Mouse (Mus musculus) hindbrain, embryonic 16.5 days (tissue): Measurements from ENCODE around the gene Asap3. TPM values are rescaled to one million over a fixed set of nuclear protein-coding genes. Genes with fewer than 3 reads are reported as not detected.

ENCODE experiments used
- ATAC-seq: fragments of 200-750 bp; cut with Nextera tagmentation; 2 replicates; pipeline ENCODE4 v1.8.0; 2017; ENCODE audit warnings: moderate TSS enrichment, moderate library complexity
- H3K27ac ChIP-seq: fragments of 300-500 bp; sonication (generic); 2 replicates; pipeline ENCODE4 v1.5.1; 2014; ENCODE audit warnings: low read depth, mild to moderate bottlenecking, control low read depth, low read length, moderate library complexity
- H3K27me3 ChIP-seq: fragments of 300-500 bp; sonication (generic); replicated peaks from 2 replicates; pipeline ENCODE4 v1.6.1; 2014; ENCODE audit warnings: low read length; ENCODE audit not compliant: control insufficient read depth, insufficient read depth
- H3K36me3 ChIP-seq: fragments of 300-500 bp; sonication (generic); 2 replicates; pipeline ENCODE4 v1.6.1; 2014; ENCODE audit warnings: mild to moderate bottlenecking, low read length, moderate library complexity, mixed read lengths; ENCODE audit not compliant: control insufficient read depth, insufficient read depth
- H3K4me1 ChIP-seq: fragments of 300-500 bp; sonication (generic); 2 replicates; pipeline ENCODE4 v1.6.1; 2014; ENCODE audit warnings: low read depth, low read length; ENCODE audit not compliant: control insufficient read depth, insufficient read depth
- H3K4me2 ChIP-seq: fragments of 300-500 bp; sonication (generic); 2 replicates; pipeline ENCODE4 v1.6.1; 2014; ENCODE audit warnings: mild to moderate bottlenecking, low read length, control low read depth, moderate library complexity
- H3K4me3 ChIP-seq: fragments of 300-500 bp; sonication (generic); 2 replicates; pipeline ENCODE4 v1.5.1; 2014; ENCODE audit warnings: mild to moderate bottlenecking, low read length, control low read depth, moderate library complexity
- H3K9ac ChIP-seq: fragments of 300-500 bp; sonication (generic); 2 replicates; pipeline ENCODE4 v1.6.1; 2014; ENCODE audit warnings: low read depth, mild to moderate bottlenecking, control low read depth, low read length, moderate library complexity
- H3K9me3 ChIP-seq: fragments of 300-500 bp; sonication (generic); 2 replicates; pipeline ENCODE4 v1.6.1; 2014; ENCODE audit warnings: mild to moderate bottlenecking, low read length, moderate library complexity; ENCODE audit not compliant: control insufficient read depth
- WGBS: fragments of 180-500 bp; shearing (Covaris S2); extraction: QIAGEN DNeasy Blood & Tissue Kit; methylation state at CpG from one replicate; pipeline ENCODE4 v1.1.7; 2014; 5-methylcytosine and 5-hydroxymethylcytosine counted together
- polyA plus RNA-seq: library from polyadenylated mRNA; unstranded; fragments of >200 nt; fragmentation: Nextera tagmentation; extraction: Ambion mirVana; gene quantifications from 2 replicates; pipeline ENCODE4 v1.2.1, GENCODE M21; 2015

Asap3 gene
- polyA plus RNA-seq, 1 experiment from 2014 or later, result 6.2 TPM

DNA sequence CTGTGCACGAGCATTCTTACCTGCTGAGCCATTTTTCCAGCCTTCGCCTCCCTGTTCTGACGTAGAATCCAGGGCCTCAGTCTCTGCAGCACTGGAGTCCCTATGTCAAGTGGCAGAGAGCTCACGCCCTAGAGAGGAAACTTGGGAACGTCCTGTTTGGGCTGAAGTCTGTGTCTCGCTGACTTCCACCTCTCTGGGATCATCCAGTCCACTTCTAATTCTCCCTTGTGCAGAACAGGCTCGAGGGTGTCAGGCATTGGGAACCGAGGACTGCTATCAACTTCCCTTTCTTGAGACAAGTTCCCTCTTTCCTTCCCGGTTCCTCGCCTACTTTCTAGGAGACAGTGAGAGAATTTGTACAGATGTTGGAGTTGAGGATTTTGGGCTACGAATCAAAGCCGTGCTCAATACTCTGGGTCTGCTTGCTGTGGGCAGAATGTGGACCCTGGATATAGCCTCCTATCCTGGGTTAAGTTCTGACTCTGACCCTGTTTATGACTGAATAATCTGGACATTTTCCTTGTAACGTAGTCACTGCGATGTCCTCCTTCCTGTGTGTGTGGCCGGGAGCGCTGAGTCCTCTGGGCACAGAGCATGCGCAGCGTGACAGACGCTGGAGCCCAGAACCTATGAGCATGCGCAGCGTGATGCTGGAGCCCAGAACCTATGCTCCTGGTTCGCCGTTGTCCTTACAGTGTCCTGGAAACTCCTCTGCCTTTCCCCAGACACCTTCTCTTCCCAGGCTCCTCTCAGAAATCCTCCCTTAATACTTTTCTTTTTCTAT lies 18.7 kb downstream of the Asap3 start:
- Histone ChIP-seq H3K9ac (no peak overlapping the region), H3K36me3 (no peaks in the 10 kb centered on the region), H3K27me3 (no peaks in the 10 kb centered on the region), H3K4me1 (peaks cover 15% of the 10 kb centered on the region), H3K4me3 (no peak overlapping the region), H3K4me2 (no peak overlapping the region), H3K27ac (peak overlapping the region; percentile 64), H3K9me3 (no peaks in the 10 kb centered on the region)
- 79% methylated on average over 23 of the region's 23 CpGs for WGBS
- ATAC-seq, result no peak

DNA sequence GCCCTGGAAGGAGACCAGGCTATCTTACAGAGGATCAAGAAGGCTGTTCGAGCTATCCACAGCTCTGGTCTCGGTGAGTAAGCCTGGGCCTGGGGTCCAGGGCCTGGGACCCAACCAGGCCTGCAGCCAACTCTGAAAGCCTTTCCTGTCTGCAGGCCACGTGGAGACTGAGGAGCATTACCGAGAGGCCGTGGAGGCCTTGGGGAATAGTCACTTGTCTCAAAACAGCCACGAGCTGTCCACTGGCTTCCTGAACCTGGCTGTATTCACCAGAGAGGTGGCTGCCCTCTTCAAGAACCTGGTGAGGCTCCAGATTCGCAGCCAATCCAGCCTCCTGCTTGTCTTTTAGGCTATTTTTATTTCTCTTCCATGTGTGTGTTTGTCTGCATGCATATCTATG lies 21.2 kb downstream of the Asap3 start:
- no peak for ATAC-seq
- Histone ChIP-seq H3K36me3 (no peaks in the 10 kb centered on the region), H3K4me1 (peaks cover 15% of the 10 kb centered on the region), H3K27me3 (no peaks in the 10 kb centered on the region), H3K9ac (no peak overlapping the region), H3K9me3 (no peaks in the 10 kb centered on the region), H3K27ac (no peak overlapping the region), H3K4me2 (no peak overlapping the region), H3K4me3 (no peak overlapping the region)
- WGBS, result 78% methylated on average over 7 of the region's 7 CpGs

DNA sequence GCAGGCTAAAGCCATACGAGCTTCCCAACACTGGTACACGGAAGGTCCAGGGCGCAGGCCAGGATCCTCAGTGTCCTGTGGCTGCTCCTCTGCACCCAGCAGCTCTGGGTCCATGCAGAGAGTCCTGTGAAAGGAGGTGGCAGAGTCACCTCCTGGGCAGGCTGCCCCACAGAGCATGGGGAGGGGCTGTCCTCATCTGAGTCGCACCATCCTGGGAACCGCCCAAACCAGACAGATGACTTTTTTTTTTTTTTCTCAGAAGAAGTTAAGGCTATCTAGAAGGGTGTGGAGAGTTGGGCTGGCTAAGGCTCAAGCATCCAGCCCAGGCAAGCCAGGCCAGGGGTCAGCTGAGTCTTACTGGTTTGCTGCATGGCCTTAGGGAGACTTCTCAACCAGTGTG lies 22.5 kb downstream of the Asap3 start:
- Histone ChIP-seq H3K9me3 (no peaks in the 10 kb centered on the region), H3K9ac (no peak overlapping the region), H3K27me3 (no peaks in the 10 kb centered on the region), H3K4me1 (peaks cover 11% of the 10 kb centered on the region), H3K4me3 (no peak overlapping the region), H3K4me2 (no peak overlapping the region), H3K27ac (no peak overlapping the region), H3K36me3 (no peaks in the 10 kb centered on the region)
- no peak for ATAC-seq
- 81% methylated on average over 5 of the region's 5 CpGs for WGBS

DNA sequence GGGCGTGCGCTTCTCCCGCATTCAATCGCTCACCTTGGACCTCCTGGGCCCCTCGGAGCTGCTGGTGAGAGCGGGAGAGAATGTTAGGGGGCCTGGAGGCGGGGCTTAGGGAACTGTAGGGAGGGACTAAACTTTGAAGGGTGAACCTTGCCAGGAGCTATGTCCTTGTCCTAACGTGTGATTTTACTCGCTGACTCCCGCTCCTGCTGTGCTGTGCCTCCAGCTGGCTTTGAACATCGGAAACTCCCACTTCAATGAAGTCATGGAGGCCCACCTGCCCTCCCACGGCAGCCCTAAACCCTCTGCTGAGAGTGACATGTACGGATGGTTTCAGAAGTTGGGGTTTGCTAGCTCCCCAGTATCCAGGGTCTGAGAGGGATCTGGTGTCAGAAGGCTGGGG lies 32.5 kb downstream of the Asap3 start:
- H3K9ac ChIP-seq, result no peak overlapping the region
- no peak overlapping the region for H3K27ac ChIP-seq
- H3K4me2 ChIP-seq, result no peak overlapping the region
- 24% methylated on average over 12 of the region's 13 CpGs for WGBS
- no peak for ATAC-seq
- H3K4me3 ChIP-seq, result no peak overlapping the region
- no peaks in the 10 kb centered on the region for H3K4me1 ChIP-seq
- no peaks in the 10 kb centered on the region for H3K36me3 ChIP-seq
- H3K9me3 ChIP-seq, result no peaks in the 10 kb centered on the region
- H3K27me3 ChIP-seq, result peaks cover 3% of the 10 kb centered on the region

DNA sequence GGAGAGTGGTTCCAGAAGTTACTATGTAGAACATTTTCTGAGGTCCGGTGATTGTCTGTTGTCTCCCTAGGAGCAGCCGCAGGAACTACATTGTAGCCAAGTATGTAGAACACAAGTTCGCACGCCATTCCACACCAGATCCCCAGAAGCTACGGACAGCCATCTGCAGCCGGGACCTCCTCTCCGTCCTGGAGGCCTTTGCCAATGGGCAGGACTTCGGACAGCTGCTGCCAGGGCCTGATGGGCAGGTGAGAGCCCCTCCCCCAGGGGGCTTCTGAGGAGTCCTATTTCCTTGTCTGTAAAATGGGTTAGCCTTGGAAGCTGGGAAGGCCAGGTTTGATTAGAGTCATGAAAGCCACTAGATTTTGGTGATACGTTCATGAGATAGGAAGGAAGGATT lies 32.9 kb downstream of the Asap3 start:
- no peak overlapping the region for H3K27ac ChIP-seq
- peaks cover 7% of the 10 kb centered on the region for H3K27me3 ChIP-seq
- no peaks in the 10 kb centered on the region for H3K9me3 ChIP-seq
- no peak overlapping the region for H3K4me2 ChIP-seq
- H3K4me1 ChIP-seq, result no peaks in the 10 kb centered on the region
- no peak overlapping the region for H3K9ac ChIP-seq
- no peak for ATAC-seq
- H3K36me3 ChIP-seq, result 0 out of 2 replicates have a peak, but pooled peaks cover 2% of the 10 kb centered on the region
- WGBS, result 74% methylated on average over 9 of the region's 9 CpGs
- H3K4me3 ChIP-seq, result no peak overlapping the region

DNA sequence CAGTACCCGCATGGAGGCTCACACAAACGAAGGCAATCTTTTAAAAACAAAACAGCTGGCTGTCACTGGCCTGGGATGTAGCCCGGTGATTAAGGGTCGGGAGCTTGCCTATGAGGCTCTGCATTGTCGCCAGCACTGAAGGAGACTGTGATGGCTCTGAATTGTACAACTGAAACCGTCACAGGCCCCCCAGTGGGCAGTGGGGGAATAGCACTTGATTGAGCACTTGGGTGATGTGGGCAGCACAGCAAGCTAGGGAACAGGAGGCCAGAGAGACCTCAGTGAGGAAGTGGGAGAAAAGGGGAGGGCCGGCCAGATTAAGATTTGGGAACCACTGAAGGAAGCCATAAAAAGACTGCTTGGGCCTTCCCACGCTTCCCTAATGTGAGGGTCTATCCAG lies 33.5 kb downstream of the Asap3 start:
- no peak overlapping the region for H3K27ac ChIP-seq
- H3K27me3 ChIP-seq, result peaks cover 9% of the 10 kb centered on the region
- no peaks in the 10 kb centered on the region for H3K9me3 ChIP-seq
- no peaks in the 10 kb centered on the region for H3K4me1 ChIP-seq
- WGBS, result 21% methylated on average over 8 of the region's 8 CpGs
- H3K9ac ChIP-seq, result no peak overlapping the region
- ATAC-seq, result no peak
- H3K4me3 ChIP-seq, result no peak overlapping the region
- H3K36me3 ChIP-seq, result 0 out of 2 replicates have a peak, but pooled peaks cover 2% of the 10 kb centered on the region
- no peak overlapping the region for H3K4me2 ChIP-seq

DNA sequence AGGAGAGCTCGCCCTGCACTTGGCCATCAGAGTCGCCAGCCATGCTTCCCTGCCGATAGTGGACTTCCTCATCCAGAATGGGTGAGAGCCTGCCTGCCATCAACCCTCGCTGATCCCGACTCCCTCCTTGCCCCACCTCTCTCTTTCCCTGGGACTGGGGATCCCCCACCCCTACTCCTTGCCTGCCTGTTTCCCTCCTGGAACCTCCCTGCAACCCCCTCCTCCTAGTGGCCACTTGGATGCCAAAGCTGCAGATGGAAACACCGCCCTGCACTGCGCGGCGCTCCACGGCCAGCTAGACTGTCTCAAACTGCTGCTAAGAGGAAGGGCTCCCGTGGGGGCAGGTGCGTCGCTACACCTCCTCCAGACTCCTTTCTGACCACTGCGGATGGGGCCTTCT lies 34.0 kb downstream of the Asap3 start:
- Histone ChIP-seq H3K9ac (no peak overlapping the region), H3K4me1 (no peaks in the 10 kb centered on the region), H3K4me2 (no peak overlapping the region), H3K36me3 (0 out of 2 replicates have a peak, but pooled peaks cover 2% of the 10 kb centered on the region), H3K27me3 (peaks cover 9% of the 10 kb centered on the region), H3K27ac (no peak overlapping the region), H3K9me3 (no peaks in the 10 kb centered on the region), H3K4me3 (no peak overlapping the region)
- no peak for ATAC-seq
- 73% methylated on average over 14 of the region's 14 CpGs for WGBS

DNA sequence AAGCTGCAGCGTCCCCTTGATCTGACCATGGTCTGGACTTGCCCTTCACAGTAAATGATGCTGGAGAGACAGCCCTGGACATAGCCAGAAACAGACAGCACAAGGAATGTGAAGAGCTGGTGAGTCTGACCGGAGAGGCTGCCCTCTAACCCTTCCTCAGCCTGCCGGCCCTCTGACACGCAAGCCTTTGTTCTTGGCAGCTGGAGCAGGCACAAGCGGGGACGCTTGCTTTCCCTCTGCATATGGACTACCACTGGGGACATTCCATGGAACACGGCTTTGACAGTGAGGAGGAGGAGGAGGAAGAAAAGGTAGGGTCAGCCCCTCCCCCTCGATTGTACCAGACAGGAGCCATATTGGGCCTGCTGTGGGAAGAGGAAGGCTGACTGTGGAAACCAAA lies 34.8 kb downstream of the Asap3 start:
- Histone ChIP-seq H3K9ac (no peak overlapping the region), H3K4me1 (no peaks in the 10 kb centered on the region), H3K36me3 (0 out of 2 replicates have a peak, but pooled peaks cover 2% of the 10 kb centered on the region), H3K27me3 (peaks cover 14% of the 10 kb centered on the region), H3K9me3 (no peaks in the 10 kb centered on the region), H3K4me2 (no peak overlapping the region), H3K4me3 (no peak overlapping the region), H3K27ac (no peak overlapping the region)
- 22% methylated on average over 8 of the region's 8 CpGs for WGBS
- ATAC-seq, result no peak

DNA sequence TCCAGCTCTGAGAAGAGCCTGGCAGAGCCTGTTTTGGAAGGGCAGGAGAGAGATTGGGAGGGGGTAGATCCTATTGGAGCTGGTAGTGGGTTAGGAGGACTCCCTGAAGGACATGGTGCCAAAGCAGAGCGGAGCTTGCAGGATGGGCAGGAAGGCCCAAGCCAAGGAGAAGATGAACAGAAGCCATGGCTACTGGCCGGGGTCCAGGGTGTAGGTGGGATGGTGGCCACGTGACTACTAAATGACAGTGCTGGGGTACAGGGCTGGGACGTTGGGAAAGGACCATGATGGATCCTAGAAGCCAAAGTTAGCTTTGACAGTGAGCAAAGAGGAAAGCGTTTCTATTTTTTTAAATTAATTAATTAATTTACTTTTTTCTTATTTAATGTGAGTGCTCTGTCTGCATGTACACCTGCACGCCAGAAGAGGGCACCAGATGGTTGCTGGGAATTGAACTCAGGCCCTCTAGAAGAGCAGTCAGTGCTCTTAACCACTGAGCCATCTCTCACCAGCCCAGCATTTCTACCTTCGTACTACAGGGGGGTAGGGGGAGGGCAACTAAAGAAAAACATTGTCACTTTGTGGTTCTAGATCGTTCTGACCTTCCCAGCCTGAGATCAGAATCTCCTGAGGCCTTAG lies 36.0 kb downstream of the Asap3 start:
- no peaks in the 10 kb centered on the region for H3K9me3 ChIP-seq
- H3K9ac ChIP-seq, result no peak overlapping the region
- H3K4me2 ChIP-seq, result no peak overlapping the region
- H3K4me3 ChIP-seq, result no peak overlapping the region
- no peak for ATAC-seq
- 0 out of 2 replicates have a peak, but pooled peaks cover 2% of the 10 kb centered on the region for H3K36me3 ChIP-seq
- H3K27ac ChIP-seq, result no peak overlapping the region
- peaks cover 1% of the 10 kb centered on the region for H3K4me1 ChIP-seq
- H3K27me3 ChIP-seq, result peaks cover 23% of the 10 kb centered on the region
- 46% methylated on average over 8 of the region's 8 CpGs for WGBS
